ENCODE assay signal across 7 mouse cellular contexts in the genomic region with DNA sequence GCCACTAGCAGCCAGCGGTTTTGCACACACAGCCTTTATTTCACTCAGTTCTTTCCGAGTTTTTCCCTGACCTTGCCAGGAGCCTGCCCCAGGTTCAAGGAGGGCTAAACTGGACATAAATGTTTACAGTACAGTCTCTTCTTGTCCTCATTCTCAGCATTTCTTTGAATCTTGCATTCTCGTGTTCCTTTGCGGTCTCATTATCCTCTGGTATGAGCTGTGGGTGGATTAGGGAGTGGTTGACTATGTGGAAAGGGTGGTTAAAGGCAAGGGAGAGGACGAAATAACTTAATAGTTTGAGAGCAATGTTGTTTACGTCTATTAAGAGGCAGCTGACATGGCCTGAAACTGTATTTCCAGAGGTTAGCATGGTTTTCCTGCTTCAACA. TPM values are rescaled to one million over a fixed set of nuclear protein-coding genes. Genes with fewer than 3 reads are reported as not detected.
DNase-seq lines count a peak whose midpoint lies in the region; ATAC-seq and TF ChIP-seq lines count a peak whose summit lies in the region.

No protein-coding gene starts in this region.

- WGBS in forebrain, embryonic 12.5 days, result under 1% methylated on average over 6 of the region's 6 CpGs
- 3% methylated on average over 6 of the region's 6 CpGs for WGBS in liver, embryonic 14.5 days (ENCODE audit: insufficient replicate concordance)

- H3K27ac ChIP-seq in testis, adult 2 months (ENCODE audit: control insufficient read depth, insufficient read depth, low read depth, low read length), result peak overlapping the region; percentile 55
- peak overlapping the region; percentile 82 for H3K27ac ChIP-seq in forebrain, embryonic 12.5 days
- H3K27ac ChIP-seq in liver, embryonic 14.5 days, result no peak overlapping the region

- no peaks in the 10 kb centered on the region for H3K36me3 ChIP-seq in testis, adult 2 months (ENCODE audit: control insufficient read depth, insufficient read depth, low read length)
- no peaks in the 10 kb centered on the region for H3K36me3 ChIP-seq in forebrain, embryonic 12.5 days (replicated peaks)
- H3K36me3 ChIP-seq in liver, embryonic 14.5 days (replicated peaks; ENCODE audit: control insufficient read depth, insufficient read depth, low read depth), result no peaks in the 10 kb centered on the region

- H3K4me2 ChIP-seq in forebrain, embryonic 12.5 days, result peak overlapping the region; percentile 66
- H3K4me2 ChIP-seq in liver, embryonic 14.5 days (ENCODE audit: low read depth), result peak overlapping the region; percentile 98

- no peaks in the 10 kb centered on the region for H3K27me3 ChIP-seq in testis, adult 2 months (ENCODE audit: control insufficient read depth, insufficient read depth, low read length)
- no peaks in the 10 kb centered on the region for H3K27me3 ChIP-seq in forebrain, embryonic 12.5 days
- no peaks in the 10 kb centered on the region for H3K27me3 ChIP-seq in liver, embryonic 14.5 days (ENCODE audit: control insufficient read depth, insufficient read depth, low read length)

- no peak for ATAC-seq in forebrain, embryonic 12.5 days (ENCODE audit: low FRiP score)
- ATAC-seq in liver, embryonic 14.5 days (ENCODE audit: insufficient read depth), result no peak

- H3K4me3 ChIP-seq in testis, adult 2 months (ENCODE audit: control insufficient read depth, low read depth, low read length), result peak overlapping the region; percentile 94
- peak overlapping the region; percentile 81 for H3K4me3 ChIP-seq in forebrain, embryonic 12.5 days (replicated peaks)
- peak overlapping the region; percentile 72 to 84 for H3K4me3 ChIP-seq in liver, embryonic 14.5 days (ENCODE audit: insufficient read depth in 1 of 2, low read depth in 2 of 2, low read length in 2 of 2)

- DNase-seq in testis, postnatal 14 days (ENCODE audit: low spot score), result no peak
- no peak for DNase-seq in liver, embryonic 14.5 days (ENCODE audit: low read depth in 3 of 3, low spot score in 3 of 3)
- DNase-seq in urinary bladder, postnatal 36 days (ENCODE audit: low spot score in 2 of 2), result no peak
- no peak for DNase-seq in adipocyte (ENCODE audit: low spot score)
- DNase-seq in adrenal gland, postnatal 25 days, result no peak

- TF ChIP-seq POLR2A in testis, adult 2 months (IDR thresholded peaks at IDR 0.05; ENCODE audit: control insufficient read depth, low read depth, low read length), result no peak

- TF ChIP-seq CTCF in testis, adult 2 months (IDR thresholded peaks at IDR 0.05; ENCODE audit: control insufficient read depth, insufficient read depth, insufficient replicate concordance, low read depth, low read length), result no peak
- no peak for TF ChIP-seq CTCF in liver, embryonic 14.5 days (IDR thresholded peaks at IDR 0.05; ENCODE audit: low read depth)

- TF ChIP-seq EP300 in liver, embryonic 14.5 days (IDR thresholded peaks at IDR 0.05; ENCODE audit: low read depth), result no peak

- H3K4me1 ChIP-seq in testis, adult 2 months (ENCODE audit: control insufficient read depth, insufficient read depth, low read length), result peaks cover 2% of the 10 kb centered on the region; the same call in 1 of the 2 replicates
- H3K4me1 ChIP-seq in forebrain, embryonic 12.5 days, result peaks cover 31% of the 10 kb centered on the region
- H3K4me1 ChIP-seq in liver, embryonic 14.5 days (replicated peaks; ENCODE audit: control insufficient read depth in 2 of 2, insufficient read depth in 2 of 2, low read length in 1 of 2), result peaks cover 0 to 4% of the 10 kb centered on the region in 2 experiments; a peak in 3 of 4 replicates

- peak overlapping the region; percentile 73 for H3K9ac ChIP-seq in forebrain, embryonic 12.5 days
- H3K9ac ChIP-seq in liver, embryonic 14.5 days (replicated peaks), result peak overlapping the region; percentile 52

- H3K9me3 ChIP-seq in forebrain, embryonic 12.5 days, result no peaks in the 10 kb centered on the region
- H3K9me3 ChIP-seq in liver, embryonic 14.5 days (ENCODE audit: control insufficient read depth, low read length), result no peaks in the 10 kb centered on the region

RNA-seq across cellular contexts. Expression of gene Ehbp1, which starts 54.6 kb away (rescaled TPM):
- 9.7 and 13.1 TPM in 2 replicates for polyA plus RNA-seq in testis, adult 2 months (2012; rRNA removed)
- polyA plus RNA-seq in forebrain, embryonic 12.5 days (2016; fragmentation: Nextera tagmentation; extraction: Ambion mirVana), result 18.0 and 19.3 TPM in 2 replicates
- 1.5 and 3.3 TPM in 2 replicates for polyA plus RNA-seq in liver, embryonic 14.5 days (2012; rRNA removed)
- polyA plus RNA-seq in liver, embryonic 14.5 days (2014; fragmentation: Nextera tagmentation; extraction: Ambion mirVana), result 1.7 and 2.1 TPM in 2 replicates
- total RNA-seq in adrenal gland, postnatal 25 days (2021), result 29.1 and 29.5 TPM in 2 replicates
